Mouse (Mus musculus) forebrain, embryonic 16.5 days (tissue): ENCODE measurements around the gene Gm15557. TPM values are rescaled to one million over a fixed set of nuclear protein-coding genes. Genes with fewer than 3 reads are reported as not detected.
A peak's percentile ranks its signal among the peaks of the same experiment; 100 is the strongest.

ENCODE experiments used
- ATAC-seq: fragments of 200-750 bp; cut with Nextera tagmentation; 2 replicates; pipeline ENCODE4 v1.8.0; 2017; ENCODE audit warnings: mild to moderate bottlenecking, moderate library complexity
- H3K27ac ChIP-seq: fragments of 300-500 bp; sonication (generic); 2 replicates; pipeline ENCODE4 v1.5.1; 2014; ENCODE audit warnings: low read length, control low read depth
- H3K27me3 ChIP-seq: fragments of 300-500 bp; sonication (generic); replicated peaks from 2 replicates; pipeline ENCODE4 v1.6.1; 2014; ENCODE audit warnings: low read length; ENCODE audit not compliant: control insufficient read depth, insufficient read depth
- H3K36me3 ChIP-seq: fragments of 300-500 bp; sonication (generic); 2 replicates; pipeline ENCODE4 v1.6.1; 2014; ENCODE audit not compliant: control insufficient read depth, insufficient read depth
- H3K4me1 ChIP-seq: fragments of 300-500 bp; sonication (generic); replicated peaks from 2 replicates; pipeline ENCODE4 v1.6.1; 2014; ENCODE audit warnings: low read length; ENCODE audit not compliant: control insufficient read depth, insufficient read depth
- H3K4me2 ChIP-seq: fragments of 300-500 bp; sonication (generic); 2 replicates; pipeline ENCODE4 v1.6.1; 2014; ENCODE audit warnings: mild to moderate bottlenecking, low read length, control low read depth
- H3K4me3 ChIP-seq: fragments of 300-500 bp; sonication (generic); replicated peaks from 2 replicates; pipeline ENCODE4 v1.5.1; 2014; ENCODE audit warnings: mild to moderate bottlenecking, low read length, control low read depth
- H3K9ac ChIP-seq: fragments of 300-500 bp; sonication (generic); replicated peaks from 2 replicates; pipeline ENCODE4 v1.6.1; 2014; ENCODE audit warnings: low read depth, low read length, control low read depth
- H3K9me3 ChIP-seq: fragments of 300-500 bp; sonication (generic); 2 replicates; pipeline ENCODE4 v1.6.1; 2016; ENCODE audit warnings: low read length; ENCODE audit not compliant: control insufficient read depth
- WGBS: fragments of 180-500 bp; shearing (Covaris S2); extraction: QIAGEN DNeasy Blood & Tissue Kit; methylation state at CpG from one replicate; pipeline ENCODE4 v1.1.7; 2014; 5-methylcytosine and 5-hydroxymethylcytosine counted together
- polyA plus RNA-seq: library from polyadenylated mRNA; unstranded; fragments of >200 nt; fragmentation: Nextera tagmentation; extraction: Ambion mirVana; gene quantifications from 2 replicates; pipeline ENCODE4 v1.2.1, GENCODE M21; 2015

Gm15557 gene
- polyA plus RNA-seq, 1 experiment from 2014 or later: not detected

- no peak overlapping the region for H3K27ac ChIP-seq
- no peak overlapping the region for H3K9ac ChIP-seq
- no peak overlapping the region for H3K4me3 ChIP-seq
- H3K4me2 ChIP-seq: no peak overlapping the region
- peaks cover 19% of the 10 kb centered on the region for H3K4me1 ChIP-seq
- no peak for ATAC-seq
- H3K27me3 ChIP-seq: no peaks in the 10 kb centered on the region
- no peaks in the 10 kb centered on the region for H3K9me3 ChIP-seq
- no peaks in the 10 kb centered on the region for H3K36me3 ChIP-seq
- 45% methylated on average over 5 of the region's 5 CpGs for WGBS
These were observed 7.0 kb downstream of the Gm15557 start for GRCm38 (mm10) chr2:155947390-155948002.

DNA sequence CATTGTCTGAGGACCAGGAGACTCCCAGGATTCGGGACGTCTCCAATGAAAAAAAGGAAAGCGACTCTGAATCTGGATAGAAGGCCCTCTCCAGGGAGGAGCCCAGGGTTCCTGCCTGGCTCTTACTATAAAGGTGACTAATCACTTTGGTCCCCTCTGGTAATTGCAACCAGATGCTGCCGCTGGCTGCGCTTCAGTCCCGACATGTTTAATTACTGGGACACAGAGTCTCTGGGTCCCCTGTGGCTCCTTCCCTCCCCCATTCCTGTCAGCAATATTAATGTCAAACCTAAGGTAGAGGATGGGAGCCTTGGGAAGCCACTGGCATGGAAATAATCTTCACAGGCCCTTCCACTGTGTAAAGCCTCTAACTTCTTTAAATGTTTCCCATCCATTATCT, 8.8 kb downstream of the Gm15557 start:
- 8% methylated on average over 6 of the region's 6 CpGs for WGBS
- Histone ChIP-seq H3K27ac (no peak overlapping the region), H3K4me1 (peaks cover 13% of the 10 kb centered on the region; the same call in 1 of the 2 replicates), H3K9me3 (no peaks in the 10 kb centered on the region), H3K4me2 (no peak overlapping the region), H3K36me3 (no peaks in the 10 kb centered on the region), H3K4me3 (no peak overlapping the region), H3K27me3 (no peaks in the 10 kb centered on the region; the same call in 1 of the 2 replicates), H3K9ac (no peak overlapping the region)
- no peak for ATAC-seq

DNA sequence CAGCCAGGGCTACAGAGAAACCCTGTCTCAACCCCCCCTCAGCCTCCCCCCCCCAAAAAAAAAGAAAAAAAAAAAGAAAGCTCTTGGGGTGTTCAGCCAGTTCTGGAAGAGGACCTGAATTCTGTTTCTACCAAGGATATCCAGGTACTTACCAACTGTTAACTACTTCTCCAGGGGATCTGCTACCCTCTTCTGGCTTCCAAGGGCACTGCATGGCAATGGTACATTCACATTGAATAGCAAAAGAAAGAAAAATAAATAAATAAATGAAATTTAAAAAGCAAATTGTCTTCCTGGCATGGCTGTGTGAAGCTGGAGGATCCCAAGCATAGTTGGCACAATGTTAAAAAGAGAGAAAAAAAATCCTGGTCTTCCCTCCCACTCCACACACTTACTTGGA, 11.5 kb downstream of the Gm15557 start:
- no peaks in the 10 kb centered on the region; the same call in 1 of the 2 replicates for H3K27me3 ChIP-seq
- H3K4me2 ChIP-seq: no peak overlapping the region
- H3K36me3 ChIP-seq: no peaks in the 10 kb centered on the region
- H3K9ac ChIP-seq: no peak overlapping the region
- H3K27ac ChIP-seq: no peak overlapping the region
- H3K9me3 ChIP-seq: no peaks in the 10 kb centered on the region
- H3K4me1 ChIP-seq: peaks cover 2% of the 10 kb centered on the region; the same call in 1 of the 2 replicates
- ATAC-seq: no peak
- no peak overlapping the region for H3K4me3 ChIP-seq

- H3K27me3 ChIP-seq: no peaks in the 10 kb centered on the region; the same call in 1 of the 2 replicates
These were observed 15.9 kb downstream of the Gm15557 start, which contains the start of gene Cep250 for GRCm38 (mm10) chr2:155956134-155957059. Gene Cep250, plus strand, starts transcription at chr2:155956458.

GRCm38 (mm10) chr2:155959981-155960380, 19.5 kb downstream of the Gm15557 start:
- Histone ChIP-seq H3K4me3 (no peak overlapping the region), H3K27ac (no peak overlapping the region), H3K4me1 (peaks cover 14% of the 10 kb centered on the region), H3K9me3 (no peaks in the 10 kb centered on the region), H3K9ac (no peak overlapping the region), H3K27me3 (no peaks in the 10 kb centered on the region), H3K4me2 (no peak overlapping the region), H3K36me3 (0 out of 2 replicates have a peak, but pooled peaks cover 5% of the 10 kb centered on the region)
- WGBS: 94% methylated on average over 5 of the region's 5 CpGs
- ATAC-seq: no peak

More at GRCm38 (mm10) chr2:155956134-155957059, 15.9 kb downstream of the Gm15557 start, which contains the start of gene Cep250:
- Histone ChIP-seq H3K9ac (peak within 1 kb of the TSS; percentile 99), H3K27ac (peak within 1 kb of the TSS; percentile 94), H3K4me2 (peak within 1 kb of the TSS; percentile 74), H3K9me3 (no peaks in the 10 kb centered on the region), H3K4me1 (peaks cover 14% of the 10 kb centered on the region), H3K36me3 (no peaks in the 10 kb centered on the region), H3K4me3 (peak within 1 kb of the TSS; percentile 96)
- ATAC-seq: peak; percentile 97
- under 1% methylated on average over 59 of the region's 59 CpGs for WGBS

DNA sequence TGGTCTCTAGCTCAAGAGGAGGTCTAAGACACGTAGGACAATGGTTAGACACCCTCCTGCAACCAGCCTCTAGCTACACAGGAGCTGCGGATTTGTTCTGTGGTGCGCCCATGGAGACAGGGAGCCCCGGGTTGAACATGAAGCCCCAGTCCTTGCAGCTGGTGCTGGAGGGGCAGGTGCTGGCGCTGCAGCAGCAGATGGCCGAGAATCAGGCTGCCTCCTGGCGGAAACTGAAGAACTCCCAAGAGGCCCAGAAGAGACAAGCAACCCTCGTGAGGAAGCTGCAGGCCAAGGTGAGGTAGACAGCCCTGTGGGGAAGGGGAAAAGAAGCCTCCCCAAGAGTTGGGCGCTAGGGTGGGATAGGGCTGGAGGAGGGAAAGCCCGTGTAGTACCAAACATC, 21.3 kb downstream of the Gm15557 start:
- no peak overlapping the region for H3K27ac ChIP-seq
- H3K4me1 ChIP-seq: peaks cover 14% of the 10 kb centered on the region
- no peaks in the 10 kb centered on the region for H3K27me3 ChIP-seq
- 74% methylated on average over 10 of the region's 10 CpGs for WGBS
- H3K4me3 ChIP-seq: no peak overlapping the region
- H3K9ac ChIP-seq: no peak overlapping the region
- H3K36me3 ChIP-seq: peaks cover 11% of the 10 kb centered on the region; the same call in 1 of the 2 replicates
- no peak for ATAC-seq
- no peak overlapping the region for H3K4me2 ChIP-seq
- no peaks in the 10 kb centered on the region for H3K9me3 ChIP-seq

- Histone ChIP-seq H3K27me3 (no peaks in the 10 kb centered on the region), H3K4me3 (no peak overlapping the region), H3K4me2 (no peak overlapping the region), H3K36me3 (peaks cover 14% of the 10 kb centered on the region; the same call in 1 of the 2 replicates), H3K27ac (no peak overlapping the region), H3K9ac (0 out of 2 replicates have a peak overlapping the region, but pooled peaks have one; percentile 1), H3K4me1 (0 out of 2 replicates have a peak, but pooled peaks cover 4% of the 10 kb centered on the region), H3K9me3 (no peaks in the 10 kb centered on the region)
- ATAC-seq: no peak
- WGBS: 10% methylated on average over 1 of the region's 1 CpGs
These were observed 22.5 kb downstream of the Gm15557 start for GRCm38 (mm10) chr2:155962991-155963390.

DNA sequence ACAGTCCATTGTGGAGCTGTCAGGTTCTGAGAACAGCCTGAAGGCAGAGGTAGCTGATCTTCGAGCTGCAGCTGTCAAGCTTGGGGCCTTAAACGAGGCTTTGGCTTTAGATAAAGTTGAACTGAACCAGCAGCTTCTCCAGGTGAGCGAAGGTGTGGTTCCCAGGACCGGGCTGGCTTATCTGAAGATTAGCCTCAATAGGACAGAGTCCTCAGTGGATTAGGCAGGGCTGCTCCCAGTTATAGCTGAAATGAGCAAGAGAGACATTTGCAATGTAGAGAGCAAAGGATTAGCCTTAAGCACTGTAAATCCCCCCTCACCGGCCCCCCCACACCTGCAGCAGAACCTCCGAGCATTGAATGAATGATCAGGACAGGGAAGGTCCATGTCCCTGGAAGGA, 32.8 kb downstream of the Gm15557 start:
- Histone ChIP-seq H3K27me3 (no peaks in the 10 kb centered on the region), H3K9me3 (no peaks in the 10 kb centered on the region), H3K4me1 (no peaks in the 10 kb centered on the region), H3K36me3 (peaks cover 45% of the 10 kb centered on the region), H3K9ac (no peak overlapping the region), H3K4me3 (no peak overlapping the region), H3K27ac (no peak overlapping the region), H3K4me2 (no peak overlapping the region)
- no peak for ATAC-seq
- WGBS: 81% methylated on average over 6 of the region's 6 CpGs

DNA sequence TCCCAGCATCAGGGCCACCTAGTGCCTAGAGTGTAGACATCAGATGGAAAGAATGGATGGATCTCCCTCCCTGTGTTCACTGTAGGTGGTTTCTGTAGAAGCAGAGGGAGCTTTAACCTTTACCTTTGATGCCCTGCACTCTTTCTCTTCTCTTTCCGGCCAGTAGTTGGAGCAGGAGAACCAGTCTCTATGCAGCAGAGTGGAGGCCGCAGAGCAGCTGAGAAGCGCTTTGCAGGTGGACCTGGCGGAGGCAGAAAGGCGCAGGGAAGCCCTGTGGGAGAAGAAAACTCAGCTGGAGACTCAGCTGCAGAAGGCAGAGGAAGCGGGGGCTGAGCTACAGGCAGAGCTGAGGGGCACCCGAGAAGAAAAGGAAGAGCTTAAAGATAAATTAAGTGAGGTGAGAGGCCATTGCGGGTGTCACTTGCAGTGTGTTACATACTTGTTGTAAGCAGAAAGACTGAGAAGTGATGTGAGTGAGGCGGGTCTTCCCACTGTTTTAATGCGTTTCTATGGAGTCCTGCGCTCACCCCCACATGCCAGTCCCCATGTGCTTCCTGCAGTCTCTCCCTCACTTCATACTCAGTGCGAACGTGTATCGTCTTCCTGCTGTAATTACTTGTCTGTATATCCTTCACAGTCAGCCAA, 33.7 kb downstream of the Gm15557 start:
- no peak for ATAC-seq
- peaks cover 39% of the 10 kb centered on the region for H3K36me3 ChIP-seq
- WGBS: 79% methylated on average over 14 of the region's 14 CpGs

More for the DNA sequence above, 33.7 kb downstream of the Gm15557 start:
- H3K4me1 ChIP-seq: no peaks in the 10 kb centered on the region
- no peaks in the 10 kb centered on the region for H3K9me3 ChIP-seq
- H3K4me2 ChIP-seq: no peak overlapping the region
- H3K4me3 ChIP-seq: no peak overlapping the region
- no peak overlapping the region for H3K9ac ChIP-seq
- no peak overlapping the region for H3K27ac ChIP-seq
- H3K27me3 ChIP-seq: no peaks in the 10 kb centered on the region
